Mouse (Mus musculus): ENCODE measurements around the gene Desi1.
A peak's percentile ranks its signal among the peaks of the same experiment; 100 is the strongest.
"Not testable (repeated sequence)": the region's sequence is repeated elsewhere in the genome, so short reads cannot be mapped to it uniquely, and the experiment has no call there.

The Desi1 gene

GRCm38 (mm10) chr15:82017461-82017860 lies 16.2 kb downstream of the Desi1 start:
- DNase-seq, result no peak

GRCm38 (mm10) chr15:82016830-82017229 lies 16.8 kb downstream of the Desi1 start:
- no peak for DNase-seq

- DNase-seq, result peak; percentile 100
These were observed 17.4 kb downstream of the Desi1 start for GRCm38 (mm10) chr15:82016101-82016808.

- peak; percentile 37 for DNase-seq
These were observed 18.1 kb downstream of the Desi1 start for GRCm38 (mm10) chr15:82015392-82016100.

- no peak for DNase-seq
These were observed 18.8 kb downstream of the Desi1 start for GRCm38 (mm10) chr15:82014745-82015391.

GRCm38 (mm10) chr15:82011947-82012346 lies 21.7 kb downstream of the Desi1 start:
- DNase-seq, result no peak

- no peak for DNase-seq
These were observed 29.4 kb downstream of the Desi1 start for GRCm38 (mm10) chr15:82004257-82004656.

- DNase-seq, result no peak
These were observed 39.7 kb downstream of the Desi1 start for GRCm38 (mm10) chr15:81993992-81994391.

- DNase-seq, result no peak
These were observed 43.1 kb downstream of the Desi1 start for GRCm38 (mm10) chr15:81990549-81990948.

- peak; percentile 86 for DNase-seq
These were observed 44.1 kb downstream of the Desi1 start for GRCm38 (mm10) chr15:81989371-81990062.

GRCm38 (mm10) chr15:81987646-81988045 lies 46.0 kb downstream of the Desi1 start, which contains the start of gene Xrcc6:
Gene Xrcc6 (plus strand): TSS chr15:81987835.
- no peak for DNase-seq

- DNase-seq, result no peak
These were observed 48.1 kb downstream of the Desi1 start for GRCm38 (mm10) chr15:81985267-81986161.

GRCm38 (mm10) chr15:81982173-81982572 lies 51.5 kb downstream of the Desi1 start:
- DNase-seq, result no peak

GRCm38 (mm10) chr15:81980321-81980720 lies 53.3 kb downstream of the Desi1 start, which contains the start of gene 1700029P11Rik:
Gene 1700029P11Rik (plus strand): TSS chr15:81980540.
- no peak for DNase-seq

GRCm38 (mm10) chr15:81975156-81975555 lies 58.5 kb downstream of the Desi1 start:
- DNase-seq, result not testable (repeated sequence)

GRCm38 (mm10) chr15:81970498-81970897 lies 63.2 kb downstream of the Desi1 start:
- not testable (repeated sequence) for DNase-seq

GRCm38 (mm10) chr15:81969635-81970034 lies 64.0 kb downstream of the Desi1 start:
- DNase-seq, result not testable (repeated sequence)

GRCm38 (mm10) chr15:81969173-81969572 lies 64.5 kb downstream of the Desi1 start:
- no peak for DNase-seq

- DNase-seq, result no peak
These were observed 65.2 kb downstream of the Desi1 start for GRCm38 (mm10) chr15:81968447-81968846.

- no peak for DNase-seq
These were observed 65.8 kb downstream of the Desi1 start for GRCm38 (mm10) chr15:81967821-81968220.

- no peak for DNase-seq
These were observed 67.4 kb downstream of the Desi1 start for GRCm38 (mm10) chr15:81966062-81966829.

Measured in right cerebral cortex, postnatal 14 days (tissue).